Mouse (Mus musculus) liver, embryonic 15.5 days (tissue): ENCODE measurements around the gene Mup12. TPM values are rescaled to one million over a fixed set of nuclear protein-coding genes. Genes with fewer than 3 reads are reported as not detected.
"Not testable (repeated sequence)": the region's sequence is repeated elsewhere in the genome, so short reads cannot be mapped to it uniquely, and the experiment has no call there.

Experiments used
- ATAC-seq: fragments of 200-750 bp; cut with Nextera tagmentation; 2 replicates; pipeline ENCODE4 v1.8.0; 2017; ENCODE audit warnings: moderate number of reproducible peaks, mild to moderate bottlenecking, moderate library complexity; ENCODE audit not compliant: insufficient read depth
- H3K27ac ChIP-seq: fragments of 300-500 bp; sonication (generic); replicated peaks from 2 replicates; pipeline ENCODE4 v1.5.1; 2015; ENCODE audit warnings: mild to moderate bottlenecking, inconsistent platforms
- H3K27me3 ChIP-seq: fragments of 300-500 bp; sonication (generic); 2 replicates; pipeline ENCODE4 v1.6.1; 2015; ENCODE audit warnings: mild to moderate bottlenecking, inconsistent platforms
- H3K36me3 ChIP-seq: fragments of 300-500 bp; sonication (generic); replicated peaks from 2 replicates; pipeline ENCODE4 v1.6.1; 2015; ENCODE audit warnings: moderate library complexity, mild to moderate bottlenecking, inconsistent platforms
- H3K4me1 ChIP-seq: fragments of 300-500 bp; sonication (generic); replicated peaks from 2 replicates; pipeline ENCODE4 v1.6.1; 2015; ENCODE audit warnings: inconsistent platforms
- H3K4me2 ChIP-seq: fragments of 300-500 bp; sonication (generic); 2 replicates; pipeline ENCODE4 v1.6.1; 2015; ENCODE audit warnings: moderate library complexity, mild to moderate bottlenecking, inconsistent platforms
- H3K4me3 ChIP-seq: fragments of 300-500 bp; sonication (generic); replicated peaks from 2 replicates; pipeline ENCODE4 v1.5.1; 2015; ENCODE audit warnings: mild to moderate bottlenecking, inconsistent platforms
- H3K9ac ChIP-seq: fragments of 300-500 bp; sonication (generic); 2 replicates; pipeline ENCODE4 v1.6.1; 2015; ENCODE audit warnings: moderate library complexity, mild to moderate bottlenecking, inconsistent platforms
- H3K9me3 ChIP-seq: fragments of 300-500 bp; sonication (generic); replicated peaks from 2 replicates; pipeline ENCODE4 v1.6.1; 2016; ENCODE audit warnings: inconsistent platforms
- WGBS: fragments of 180-500 bp; shearing (Covaris S2); methylation state at CpG from one replicate; pipeline ENCODE4 v1.1.7; 2015; ENCODE audit warnings: mixed read lengths; ENCODE audit not compliant: insufficient replicate concordance; 5-methylcytosine and 5-hydroxymethylcytosine counted together
- polyA plus RNA-seq: library from polyadenylated mRNA; unstranded; fragments of >200 nt; fragmentation: Nextera tagmentation; extraction: Ambion mirVana; gene quantifications from 2 replicates; pipeline ENCODE4 v1.2.1, GENCODE M21; 2015

Gene Mup12
- not detected in 2 replicates for polyA plus RNA-seq

GRCm38 (mm10) chr4:60741226-60741625, at the start of gene Mup12:
Gene Mup12 (minus strand): TSS chr4:60741326.
- H3K9ac ChIP-seq, H3K9me3 ChIP-seq, H3K4me2 ChIP-seq, H3K36me3 ChIP-seq, H3K4me3 ChIP-seq, H3K27ac ChIP-seq, H3K27me3 ChIP-seq, H3K4me1 ChIP-seq, ATAC-seq: not testable (repeated sequence)
- WGBS, result 57% methylated on average over 2 of the region's 4 CpGs

Other genes with a start within 250 kb of the Mup12 start
- not detected in 2 replicates for gene Mup1, start 239.4 kb downstream of the Mup12 start, polyA plus RNA-seq
- not detected in 2 replicates for gene Mup10, start 159.1 kb downstream of the Mup12 start, polyA plus RNA-seq
- not detected in 2 replicates for gene Mup11, start 78.9 kb downstream of the Mup12 start, polyA plus RNA-seq
- not detected in 2 replicates for gene Mup22, start 80.1 kb upstream of the Mup12 start, polyA plus RNA-seq